Mouse (Mus musculus) lung, adult 18-20 months (tissue): ENCODE data around the gene Brd3.

Experiments used
- DNase-seq, 2 experiments: peaks; one replicate each; pipeline ENCODE4 v3.0.0; 2022; ENCODE audit warnings: mixed read lengths in 2 of 2

The Brd3 gene

DNA sequence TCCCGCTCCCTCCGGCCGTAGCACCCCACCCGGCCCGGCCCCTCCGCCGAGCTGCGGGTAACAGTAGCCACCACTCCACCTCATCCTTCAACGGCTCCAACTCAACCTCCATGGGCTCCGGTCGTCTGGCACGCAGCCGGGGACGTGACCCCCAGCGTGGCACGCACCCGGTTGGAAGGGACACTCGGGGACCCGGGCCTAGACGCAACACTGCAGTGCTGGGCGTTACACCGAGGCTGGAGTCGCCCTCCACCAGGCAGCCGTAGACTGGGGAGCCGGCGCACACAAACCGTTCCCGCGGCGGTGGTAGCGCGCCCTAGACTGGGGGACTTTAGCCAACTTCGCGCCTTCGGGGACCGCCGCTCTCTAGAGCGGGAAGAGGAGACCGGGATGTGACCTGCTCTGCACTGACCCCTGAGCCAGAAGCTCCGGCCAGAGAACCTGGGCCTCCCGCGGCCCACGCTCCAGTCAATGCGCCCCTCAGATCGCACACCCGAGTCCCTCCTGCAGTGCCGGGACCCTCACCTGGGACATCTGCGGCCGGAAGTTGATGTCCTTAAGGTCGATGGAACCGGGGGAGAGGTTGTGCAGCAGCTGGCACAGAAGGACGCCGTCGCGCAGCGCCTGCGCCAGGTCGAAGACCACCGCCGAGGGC lies 81.6 kb downstream of the Brd3 start:
- DNase-seq = peak; percentile 33 to 36

- peak; percentile 40 to 52 for DNase-seq
These were observed 82.3 kb downstream of the Brd3 start for GRCm38 (mm10) chr2:27425161-27425611.

DNA sequence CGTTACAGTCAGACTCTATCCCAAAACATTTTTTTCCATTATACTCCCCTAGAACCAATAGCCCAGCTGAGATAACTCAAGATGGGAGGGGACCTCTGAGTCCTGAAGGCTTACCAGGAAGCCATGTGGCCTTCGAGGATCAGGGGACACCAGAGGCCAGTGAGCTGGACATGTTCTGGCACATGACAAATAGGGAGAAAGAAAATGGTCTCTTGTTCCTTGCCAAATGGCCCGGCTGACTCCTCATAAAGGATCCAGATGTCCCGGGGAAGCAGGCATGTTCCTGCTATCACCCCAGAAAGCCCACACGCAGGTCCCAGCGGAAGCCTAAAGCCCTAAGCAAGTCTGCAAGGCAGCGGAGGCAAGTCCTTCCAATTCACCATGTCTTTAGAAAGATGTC lies 83.9 kb downstream of the Brd3 start:
- peak; percentile 20 to 31 for DNase-seq

DNA sequence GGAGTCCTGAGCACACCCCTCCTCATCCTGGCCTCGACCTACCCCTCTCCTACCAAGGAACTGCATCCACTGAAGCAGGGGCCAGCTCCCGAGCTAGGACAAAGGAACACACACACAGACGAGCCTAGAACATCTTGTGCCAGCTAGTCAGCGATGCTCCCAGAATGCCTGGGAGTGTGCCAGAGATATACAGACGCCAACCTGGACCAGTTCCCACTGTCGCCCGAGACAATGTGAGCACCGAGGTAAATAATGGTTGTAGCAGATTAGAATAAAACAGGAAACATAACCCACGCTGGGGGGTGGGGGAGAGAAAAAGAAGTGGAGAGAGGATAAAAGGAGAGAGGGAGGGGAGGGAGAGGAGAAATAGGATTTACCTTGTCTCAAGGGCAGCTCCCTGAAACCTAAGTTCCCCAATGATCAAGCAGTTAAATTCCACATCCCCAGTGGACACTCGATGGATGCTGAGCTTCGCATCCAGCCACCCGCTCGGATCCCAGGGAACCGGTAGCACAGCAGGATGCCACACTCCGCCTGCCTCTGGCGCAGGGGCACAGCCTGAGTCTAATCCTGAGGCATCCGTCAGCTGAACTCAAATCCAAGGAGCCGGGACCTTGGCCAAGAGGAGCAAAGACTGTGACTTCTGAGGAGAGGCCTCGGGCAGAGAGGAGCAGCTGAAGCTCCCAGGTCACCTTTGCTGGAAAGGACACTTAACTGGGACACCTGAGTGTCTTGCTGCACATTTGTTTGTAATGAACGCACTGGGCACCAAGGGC lies 86.0 kb downstream of the Brd3 start:
- peak; percentile 68 to 84 for DNase-seq

- DNase-seq = peak; percentile 82 to 87
These were observed 88.8 kb downstream of the Brd3 start for GRCm38 (mm10) chr2:27418577-27419070.

- no peak for DNase-seq
These were observed 89.8 kb downstream of the Brd3 start for GRCm38 (mm10) chr2:27417648-27418153.

DNA sequence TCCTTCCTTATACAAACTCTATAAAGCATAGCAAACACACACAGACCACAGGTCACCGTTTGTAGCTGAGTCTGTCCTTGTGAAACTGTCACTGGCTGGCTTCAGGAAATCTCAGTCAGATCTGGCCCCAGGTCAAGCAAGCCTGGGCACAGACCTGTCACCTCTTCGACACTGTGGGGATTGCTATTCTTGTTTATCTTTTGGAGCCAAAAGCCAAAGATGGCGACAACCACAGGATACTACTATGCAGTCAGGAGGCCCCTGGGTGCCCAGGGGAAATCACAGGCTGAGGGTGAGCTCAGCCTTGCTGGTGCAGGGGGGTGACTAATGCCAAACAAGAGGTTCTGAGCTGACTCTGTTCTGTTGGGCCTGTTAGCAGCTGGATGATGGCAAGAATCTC lies 91.0 kb downstream of the Brd3 start:
- DNase-seq = peak; percentile 11 to 43

DNA sequence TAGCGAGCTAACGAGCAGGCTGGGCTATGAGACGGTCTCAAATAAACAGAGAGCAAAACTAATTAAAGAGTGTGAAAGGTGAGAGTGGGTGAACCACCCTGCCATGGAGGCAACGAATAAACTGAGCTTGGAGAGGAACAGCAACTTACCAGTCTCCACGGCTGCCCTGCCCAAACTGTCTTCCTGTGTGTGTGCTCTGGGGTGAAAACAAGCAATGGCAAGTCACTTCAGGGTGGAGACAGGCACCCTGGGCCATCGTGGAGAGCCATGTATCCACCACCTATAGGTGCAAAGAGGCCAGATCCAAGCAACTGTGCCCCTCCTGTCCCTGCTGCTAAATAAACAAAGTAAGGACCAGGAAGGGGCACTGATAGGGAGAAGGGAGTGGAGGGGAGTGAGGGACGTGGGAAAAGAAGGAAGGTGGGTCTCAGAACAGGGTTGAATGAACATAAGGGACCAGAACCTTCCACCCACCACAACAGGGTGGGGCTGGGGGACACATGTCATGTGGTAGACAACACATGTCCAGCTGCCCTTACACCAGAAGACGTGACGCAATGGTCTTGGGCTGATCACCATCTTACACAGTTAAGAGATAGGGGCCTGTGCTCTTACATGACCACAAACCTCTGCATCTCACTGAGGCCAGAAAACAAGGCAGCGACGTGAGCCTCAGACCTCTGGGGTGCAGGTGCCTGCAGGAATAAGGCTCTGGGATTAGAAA lies 92.2 kb downstream of the Brd3 start:
- peak; percentile 29 to 37 for DNase-seq

DNA sequence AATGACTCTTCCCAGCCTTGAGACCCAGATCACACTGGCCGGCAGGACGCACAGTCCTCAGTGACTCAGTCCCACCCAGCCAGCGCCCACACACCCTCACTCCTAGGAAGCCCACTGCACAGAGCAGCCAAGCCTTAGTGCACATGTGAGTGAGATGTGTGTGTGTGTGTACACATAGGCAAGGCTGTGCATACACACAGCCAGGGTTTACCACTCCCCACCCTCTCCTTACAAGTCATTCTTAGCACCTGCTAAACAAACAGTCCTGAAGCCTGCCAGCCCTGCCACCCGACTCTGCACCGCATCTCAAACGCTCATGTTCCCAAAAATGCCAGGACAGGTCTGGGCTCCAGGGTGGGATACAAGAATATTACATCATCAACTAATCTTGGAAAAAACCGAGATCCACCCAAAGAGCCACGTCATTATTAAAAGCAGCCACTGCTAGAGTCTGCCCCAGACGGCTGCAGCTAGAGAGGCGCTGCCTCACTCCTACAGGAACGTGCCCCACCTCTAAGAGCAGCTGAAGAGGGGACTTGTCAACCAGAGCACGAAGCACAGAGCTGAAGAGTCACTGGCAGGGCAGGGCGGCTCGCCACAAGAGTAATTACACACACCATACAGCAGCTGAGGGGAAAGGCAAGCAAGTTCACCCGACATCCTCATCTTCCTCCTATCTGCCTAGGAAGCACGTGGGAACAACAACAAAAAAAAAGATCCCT lies 93.4 kb downstream of the Brd3 start:
- peak; percentile 78 to 86 for DNase-seq

- no peak for DNase-seq
These were observed 93.9 kb downstream of the Brd3 start for GRCm38 (mm10) chr2:27413582-27413935.

DNA sequence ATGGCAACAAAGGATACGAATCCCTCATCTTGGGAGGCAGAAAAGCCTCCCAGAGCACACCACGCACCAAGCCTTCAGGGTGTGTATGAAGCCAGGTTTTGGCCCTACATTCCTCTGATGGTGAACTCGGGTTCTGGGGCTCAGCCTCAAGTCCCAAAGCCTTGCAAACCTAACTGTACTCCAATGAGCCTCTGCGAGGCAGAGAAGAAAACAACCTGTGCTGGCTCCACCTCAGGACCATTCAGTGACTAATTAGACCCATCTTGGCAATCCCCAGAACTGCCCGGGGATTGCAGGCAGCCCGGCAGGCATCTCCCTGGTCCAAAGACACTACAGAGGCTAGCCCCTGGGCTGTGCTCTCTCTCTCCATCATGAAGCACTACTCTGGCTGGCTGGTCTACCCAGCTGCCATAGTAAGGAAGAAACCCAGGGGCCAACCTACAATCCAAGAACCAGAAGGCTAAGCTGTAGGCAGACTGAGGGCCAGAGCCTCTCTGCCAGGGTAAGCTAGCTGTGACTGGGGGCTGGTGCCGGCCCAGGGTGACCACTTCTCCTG lies 95.1 kb downstream of the Brd3 start:
- DNase-seq = no peak

- peak; percentile 55 to 63 for DNase-seq
These were observed 95.7 kb downstream of the Brd3 start for GRCm38 (mm10) chr2:27411688-27412174.

GRCm38 (mm10) chr2:27410518-27411140 lies 96.8 kb downstream of the Brd3 start:
- no peak for DNase-seq

DNA sequence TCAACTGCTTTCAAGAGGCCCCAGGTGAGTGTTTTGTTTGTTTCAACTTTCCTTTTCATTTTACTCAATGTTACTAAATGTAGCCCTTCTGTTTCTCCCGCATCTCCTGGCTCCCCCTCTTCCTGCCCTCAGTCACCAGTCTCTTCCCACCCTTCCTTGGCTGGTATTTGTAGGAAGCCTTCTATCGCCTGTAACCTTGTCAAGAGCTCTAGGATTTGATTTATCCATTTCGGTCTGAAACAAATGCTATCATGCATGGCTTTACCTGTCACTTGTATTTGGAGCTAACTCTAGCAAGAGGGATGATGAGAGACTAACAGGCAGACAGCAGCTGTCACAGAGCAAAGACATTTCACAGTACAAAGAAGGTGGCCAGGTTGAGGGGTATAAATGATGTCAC lies 99.3 kb downstream of the Brd3 start:
- DNase-seq = no peak

- DNase-seq = peak in 1 of 2 experiments; percentile 7
These were observed 100.5 kb downstream of the Brd3 start for GRCm38 (mm10) chr2:27406928-27407327.

GRCm38 (mm10) chr2:27405094-27405884 lies 102.2 kb downstream of the Brd3 start:
- no peak for DNase-seq

DNA sequence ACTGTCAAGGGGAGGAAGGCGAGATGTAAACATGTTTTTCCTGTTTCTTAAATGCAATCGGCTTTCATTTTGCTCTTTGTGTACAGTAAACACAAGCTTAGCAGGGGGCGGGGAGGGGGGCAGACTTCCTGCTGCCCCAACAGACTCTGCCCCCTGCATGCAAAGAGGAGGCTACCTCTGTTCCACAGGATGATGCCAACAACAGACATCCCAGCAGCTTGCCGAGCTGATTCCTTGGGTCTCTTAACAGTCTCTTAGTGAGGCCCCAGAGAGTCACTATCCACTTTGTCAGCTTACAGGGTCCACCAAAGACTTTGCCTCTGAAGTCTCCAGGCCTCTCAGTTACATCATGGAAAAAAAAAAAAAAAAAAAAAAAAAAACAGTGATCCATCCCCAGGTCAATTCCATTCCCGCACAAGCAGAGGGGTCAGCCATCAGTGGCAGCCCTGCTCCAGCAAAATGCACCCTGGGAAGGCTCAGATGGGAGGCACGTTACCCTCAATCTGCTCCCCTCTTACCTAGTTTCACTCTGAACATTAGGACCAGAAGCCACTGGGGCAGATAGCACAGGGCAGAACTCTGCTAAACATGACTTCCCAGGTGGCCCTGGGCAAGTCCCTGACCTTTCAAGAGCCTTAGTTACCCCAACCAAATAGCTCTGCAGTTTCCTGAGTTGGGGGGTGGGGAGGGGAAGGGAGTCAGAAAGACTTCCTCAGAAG lies 102.9 kb downstream of the Brd3 start:
- peak in 1 of 2 experiments; percentile 10 for DNase-seq

GRCm38 (mm10) chr2:27401544-27401943 lies 105.9 kb downstream of the Brd3 start:
- DNase-seq = no peak

- DNase-seq = no peak
These were observed 107.4 kb downstream of the Brd3 start for GRCm38 (mm10) chr2:27400083-27400482.
